Mouse (Mus musculus): ENCODE results near the gene Nup133.

Gene Nup133

GRCm38 (mm10) chr8:123953686-123954085 is 4.6 kb upstream of the Nup133 start:
- peak; percentile 69 for DNase-seq (ENCODE audit: low spot score in 2 of 2)

- peak; percentile 63 to 69 for DNase-seq (ENCODE audit: low spot score in 2 of 2)
Measured at GRCm38 (mm10) chr8:123950077-123950802, 1.2 kb upstream of the Nup133 start.

GRCm38 (mm10) chr8:123949686-123949986 is 571 bp upstream of the Nup133 start:
- DNase-seq (ENCODE audit: low spot score in 2 of 2): no peak

GRCm38 (mm10) chr8:123929026-123929425 is 20.0 kb downstream of the Nup133 start:
- DNase-seq (ENCODE audit: low spot score in 2 of 2): no peak

- DNase-seq (ENCODE audit: low spot score in 2 of 2): no peak
Measured at GRCm38 (mm10) chr8:123925671-123926070, 23.4 kb downstream of the Nup133 start.

- peak; percentile 75 to 82 for DNase-seq (ENCODE audit: low spot score in 2 of 2)
Measured at GRCm38 (mm10) chr8:123924719-123925118, 24.3 kb downstream of the Nup133 start.

GRCm38 (mm10) chr8:123914635-123915034 is 34.4 kb downstream of the Nup133 start:
- DNase-seq (ENCODE audit: low spot score in 2 of 2): no peak

GRCm38 (mm10) chr8:123912265-123912664 is 36.8 kb downstream of the Nup133 start:
- DNase-seq (ENCODE audit: low spot score in 2 of 2): no peak

GRCm38 (mm10) chr8:123907604-123908003 is 41.5 kb downstream of the Nup133 start:
- DNase-seq (ENCODE audit: low spot score in 2 of 2): no peak

- DNase-seq (ENCODE audit: low spot score in 2 of 2): no peak
Measured at GRCm38 (mm10) chr8:123902653-123903052, 46.4 kb downstream of the Nup133 start.

GRCm38 (mm10) chr8:123899366-123899765 is 49.7 kb downstream of the Nup133 start:
- no peak for DNase-seq (ENCODE audit: low spot score in 2 of 2)

- no peak for DNase-seq (ENCODE audit: low spot score in 2 of 2)
Measured at GRCm38 (mm10) chr8:123898576-123898975, 50.5 kb downstream of the Nup133 start.

- DNase-seq (ENCODE audit: low spot score in 2 of 2): no peak
Measured at GRCm38 (mm10) chr8:123896774-123897173, 52.3 kb downstream of the Nup133 start.

GRCm38 (mm10) chr8:123896366-123896761 is 52.7 kb downstream of the Nup133 start:
- DNase-seq (ENCODE audit: low spot score in 2 of 2): no peak

- no peak for DNase-seq (ENCODE audit: low spot score in 2 of 2)
Measured at GRCm38 (mm10) chr8:123895680-123896365, 53.2 kb downstream of the Nup133 start.

- no peak for DNase-seq (ENCODE audit: low spot score in 2 of 2)
Measured at GRCm38 (mm10) chr8:123895230-123895629, 53.8 kb downstream of the Nup133 start.

- no peak for DNase-seq (ENCODE audit: low spot score in 2 of 2)
Measured at GRCm38 (mm10) chr8:123894502-123895097, 54.5 kb downstream of the Nup133 start, which contains the start of gene Acta1. Acta1 (minus strand) TSS chr8:123894751.

- DNase-seq (ENCODE audit: low spot score in 2 of 2): no peak
Measured at GRCm38 (mm10) chr8:123893413-123893812, 55.7 kb downstream of the Nup133 start.

GRCm38 (mm10) chr8:123892586-123893155 is 56.4 kb downstream of the Nup133 start:
- DNase-seq (ENCODE audit: low spot score in 2 of 2): no peak

- DNase-seq (ENCODE audit: low spot score in 2 of 2): no peak
Measured at GRCm38 (mm10) chr8:123891883-123892585, 57.0 kb downstream of the Nup133 start.

- DNase-seq (ENCODE audit: low spot score in 2 of 2): no peak
Measured at GRCm38 (mm10) chr8:123891271-123891670, 57.8 kb downstream of the Nup133 start.

- DNase-seq (ENCODE audit: low spot score in 2 of 2): no peak
Measured at GRCm38 (mm10) chr8:123889797-123890196, 59.3 kb downstream of the Nup133 start.

All from spleen, postnatal 36 days (tissue).